Mouse (Mus musculus) kidney, embryonic 14.5 days (tissue): ENCODE data around the gene Sec63. TPM values are rescaled to one million over a fixed set of nuclear protein-coding genes. Genes with fewer than 3 reads are reported as not detected.

ENCODE experiments used
- ATAC-seq: fragments of 200-750 bp; cut with Nextera tagmentation; 2 replicates; pipeline ENCODE4 v1.8.0; 2017; ENCODE audit warnings: moderate number of reproducible peaks, mild to moderate bottlenecking, moderate TSS enrichment, moderate library complexity; ENCODE audit not compliant: low FRiP score, low TSS enrichment
- H3K27ac ChIP-seq: fragments of 300-500 bp; sonication (generic); 2 replicates; pipeline ENCODE4 v1.5.1; 2014; ENCODE audit warnings: low read depth, mild to moderate bottlenecking, low read length, moderate library complexity, mixed read lengths
- H3K27me3 ChIP-seq: fragments of 300-500 bp; sonication (generic); 2 replicates; pipeline ENCODE4 v1.6.1; 2014; ENCODE audit warnings: mild to moderate bottlenecking, low read length; ENCODE audit not compliant: control insufficient read depth, insufficient read depth
- H3K36me3 ChIP-seq: fragments of 300-500 bp; sonication (generic); 2 replicates; pipeline ENCODE4 v1.6.1; 2014; ENCODE audit warnings: low read length, mixed read lengths; ENCODE audit not compliant: control insufficient read depth, insufficient read depth
- H3K4me1 ChIP-seq: fragments of 300-500 bp; sonication (generic); 2 replicates; pipeline ENCODE4 v1.6.1; 2014; ENCODE audit warnings: low read length, mixed read lengths; ENCODE audit not compliant: control insufficient read depth, insufficient read depth
- H3K4me2 ChIP-seq: fragments of 300-500 bp; sonication (generic); replicated peaks from 2 replicates; pipeline ENCODE4 v1.6.1; 2014; ENCODE audit warnings: low read depth, mild to moderate bottlenecking, low read length
- H3K4me3 ChIP-seq: fragments of 300-500 bp; sonication (generic); 2 replicates; pipeline ENCODE4 v1.5.1; 2014; ENCODE audit warnings: mild to moderate bottlenecking, low read length
- H3K9ac ChIP-seq: fragments of 300-500 bp; sonication (generic); 2 replicates; pipeline ENCODE4 v1.6.1; 2014; ENCODE audit warnings: low read depth, mild to moderate bottlenecking, low read length, moderate library complexity
- H3K9me3 ChIP-seq: fragments of 300-500 bp; sonication (generic); 2 replicates; pipeline ENCODE4 v1.6.1; 2016; ENCODE audit warnings: low read length; ENCODE audit not compliant: control insufficient read depth
- WGBS: fragments of 180-500 bp; shearing (Covaris S2); extraction: QIAGEN DNeasy Blood & Tissue Kit; methylation state at CpG from one replicate; pipeline ENCODE4 v1.1.7; 2014; 5-methylcytosine and 5-hydroxymethylcytosine counted together
- polyA plus RNA-seq: library from polyadenylated mRNA; unstranded; fragments of >200 nt; fragmentation: Nextera tagmentation; extraction: Ambion mirVana; gene quantifications from 2 replicates; pipeline ENCODE4 v1.2.1, GENCODE M21; 2014

Sec63 gene
- polyA plus RNA-seq, 1 experiment from 2014 or later = 27.0 TPM

DNA sequence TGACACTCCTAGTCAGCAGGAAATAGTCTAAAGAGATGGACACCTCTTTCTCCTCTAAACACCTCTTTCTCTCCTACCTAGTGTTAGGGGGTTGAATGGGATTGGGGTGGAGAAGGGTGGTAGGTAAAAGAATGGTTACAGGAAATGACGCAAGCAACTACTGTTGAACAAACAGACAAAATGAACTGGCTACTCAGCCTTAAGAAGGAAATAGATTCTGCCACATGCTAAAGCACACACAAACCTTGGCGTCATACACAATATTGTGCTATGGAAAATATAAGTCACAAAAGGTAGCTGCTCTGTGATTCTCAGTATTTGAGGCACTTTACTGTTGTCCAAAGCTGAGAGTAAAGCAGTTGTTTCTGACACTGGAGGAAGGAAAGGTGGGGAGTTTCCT is 77.4 kb downstream of the Sec63 start:
- H3K27ac ChIP-seq = no peak overlapping the region
- H3K36me3 ChIP-seq = peaks cover 20% of the 10 kb centered on the region
- no peaks in the 10 kb centered on the region; the same call in 1 of the 2 replicates for H3K9me3 ChIP-seq
- H3K27me3 ChIP-seq = no peaks in the 10 kb centered on the region
- no peaks in the 10 kb centered on the region for H3K4me1 ChIP-seq
- H3K9ac ChIP-seq = no peak overlapping the region
- no peak overlapping the region for H3K4me2 ChIP-seq
- no peak for ATAC-seq
- WGBS = 93% methylated on average over 2 of the region's 2 CpGs
- H3K4me3 ChIP-seq = no peak overlapping the region

DNA sequence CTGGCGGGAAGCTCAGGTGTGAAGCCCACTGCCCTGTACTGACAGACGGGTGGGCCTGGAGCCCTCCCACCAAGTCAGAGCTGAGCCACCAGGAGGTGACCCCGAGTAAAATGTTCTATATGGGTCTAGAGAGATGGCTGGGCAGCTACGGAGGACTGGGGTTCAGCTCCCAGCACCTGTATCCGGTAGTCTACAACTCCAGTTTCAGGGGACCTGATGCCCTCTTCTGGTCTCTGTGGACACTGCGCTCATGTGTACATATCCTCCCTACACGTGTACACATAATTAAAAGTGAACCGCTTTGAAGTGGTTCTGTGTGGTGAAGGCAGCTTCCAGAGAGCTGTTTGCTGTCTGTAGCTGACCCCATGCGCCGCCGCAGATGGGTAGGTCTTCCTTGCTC is 78.7 kb downstream of the Sec63 start:
- ATAC-seq = no peak
- H3K4me2 ChIP-seq = no peak overlapping the region
- no peaks in the 10 kb centered on the region for H3K4me1 ChIP-seq
- H3K9me3 ChIP-seq = no peaks in the 10 kb centered on the region; the same call in 1 of the 2 replicates
- no peak overlapping the region for H3K27ac ChIP-seq
- 91% methylated on average over 11 of the region's 11 CpGs for WGBS
- no peak overlapping the region for H3K4me3 ChIP-seq
- no peaks in the 10 kb centered on the region for H3K27me3 ChIP-seq
- H3K36me3 ChIP-seq = peaks cover 7% of the 10 kb centered on the region; the same call in 1 of the 2 replicates
- H3K9ac ChIP-seq = no peak overlapping the region

DNA sequence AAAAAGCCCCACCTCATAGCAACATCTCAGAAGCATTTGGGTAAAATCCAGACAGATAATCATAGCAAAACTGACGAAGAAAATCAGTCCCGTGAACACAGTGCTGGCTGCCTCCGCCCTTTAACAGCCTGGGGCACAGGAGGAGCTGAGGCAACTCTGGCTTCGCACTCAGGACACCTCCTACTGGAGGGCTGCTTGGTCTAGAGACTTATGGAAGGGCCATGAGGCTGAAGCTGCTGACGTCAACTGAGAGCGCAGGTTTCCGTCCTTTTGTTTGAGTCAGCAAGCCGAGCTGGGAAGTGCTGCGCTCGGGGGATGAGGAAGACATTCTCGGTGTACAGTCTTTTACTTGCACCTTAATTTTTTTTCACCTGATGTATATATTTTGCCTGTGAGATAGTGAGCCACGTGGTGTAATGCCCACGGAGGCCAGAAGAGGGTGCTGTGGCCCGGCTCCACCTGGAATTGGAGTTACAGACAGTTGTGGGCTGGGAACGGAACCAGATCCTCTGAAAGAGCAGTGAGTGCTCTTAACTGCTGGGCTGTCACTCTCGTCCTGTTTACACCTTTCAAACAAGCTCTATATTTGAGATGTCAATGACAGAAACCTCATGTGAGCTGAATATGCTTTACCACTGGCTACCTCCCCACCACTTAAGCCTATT is 80.4 kb downstream of the Sec63 start:
- H3K36me3 ChIP-seq = no peaks in the 10 kb centered on the region; the same call in 1 of the 2 replicates
- no peak overlapping the region for H3K27ac ChIP-seq
- no peak overlapping the region for H3K9ac ChIP-seq
- no peak overlapping the region for H3K4me2 ChIP-seq
- no peak for ATAC-seq
- H3K9me3 ChIP-seq = no peaks in the 10 kb centered on the region; the same call in 1 of the 2 replicates
- WGBS = 68% methylated on average over 16 of the region's 16 CpGs
- no peaks in the 10 kb centered on the region for H3K27me3 ChIP-seq
- H3K4me1 ChIP-seq = no peaks in the 10 kb centered on the region
- H3K4me3 ChIP-seq = no peak overlapping the region

DNA sequence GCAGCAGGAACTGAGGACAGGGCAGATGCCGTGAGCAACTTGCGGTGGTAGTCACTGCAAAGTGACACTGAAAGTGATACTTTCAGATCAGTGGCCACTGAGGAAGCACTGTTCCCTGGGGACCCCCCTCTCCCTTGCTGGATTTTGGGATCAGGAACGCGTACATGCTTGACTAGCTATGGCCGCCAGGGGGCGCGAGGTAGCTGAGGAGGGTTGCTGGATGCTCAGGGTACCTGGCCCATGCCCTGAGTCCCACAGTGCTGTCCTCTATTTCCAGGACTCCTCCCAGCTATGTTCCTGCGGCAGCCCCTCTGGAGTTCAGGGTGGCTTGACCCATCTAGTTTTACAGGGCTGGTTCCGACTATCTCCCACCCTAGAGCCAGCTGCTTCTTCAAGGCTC is 81.1 kb downstream of the Sec63 start:
- WGBS = 8% methylated on average over 9 of the region's 9 CpGs
- H3K27me3 ChIP-seq = no peaks in the 10 kb centered on the region
- H3K4me3 ChIP-seq = no peak overlapping the region
- peak; percentile 77 for ATAC-seq
- no peak overlapping the region for H3K27ac ChIP-seq
- no peaks in the 10 kb centered on the region; the same call in 1 of the 2 replicates for H3K9me3 ChIP-seq
- H3K4me1 ChIP-seq = no peaks in the 10 kb centered on the region
- H3K9ac ChIP-seq = no peak overlapping the region
- H3K36me3 ChIP-seq = no peaks in the 10 kb centered on the region
- H3K4me2 ChIP-seq = no peak overlapping the region

- no peak overlapping the region for H3K27ac ChIP-seq
- WGBS = 63% methylated on average over 1 of the region's 1 CpGs
- no peaks in the 10 kb centered on the region; the same call in 1 of the 2 replicates for H3K9me3 ChIP-seq
These were observed 82.1 kb downstream of the Sec63 start for GRCm38 (mm10) chr10:42843416-42843815.

GRCm38 (mm10) chr10:42845480-42845879 is 84.2 kb downstream of the Sec63 start:
- Histone ChIP-seq H3K36me3 (no peaks in the 10 kb centered on the region), H3K27ac (no peak overlapping the region), H3K9ac (no peak overlapping the region), H3K4me3 (no peak overlapping the region), H3K4me1 (no peaks in the 10 kb centered on the region), H3K9me3 (no peaks in the 10 kb centered on the region), H3K4me2 (no peak overlapping the region), H3K27me3 (no peaks in the 10 kb centered on the region)
- ATAC-seq = no peak
- 42% methylated on average over 1 of the region's 1 CpGs for WGBS

More at GRCm38 (mm10) chr10:42843416-42843815, 82.1 kb downstream of the Sec63 start:
- H3K4me3 ChIP-seq = no peak overlapping the region
- no peak for ATAC-seq
- H3K4me1 ChIP-seq = no peaks in the 10 kb centered on the region
- no peak overlapping the region for H3K4me2 ChIP-seq
- H3K27me3 ChIP-seq = no peaks in the 10 kb centered on the region
- H3K9ac ChIP-seq = no peak overlapping the region
- no peaks in the 10 kb centered on the region for H3K36me3 ChIP-seq

DNA sequence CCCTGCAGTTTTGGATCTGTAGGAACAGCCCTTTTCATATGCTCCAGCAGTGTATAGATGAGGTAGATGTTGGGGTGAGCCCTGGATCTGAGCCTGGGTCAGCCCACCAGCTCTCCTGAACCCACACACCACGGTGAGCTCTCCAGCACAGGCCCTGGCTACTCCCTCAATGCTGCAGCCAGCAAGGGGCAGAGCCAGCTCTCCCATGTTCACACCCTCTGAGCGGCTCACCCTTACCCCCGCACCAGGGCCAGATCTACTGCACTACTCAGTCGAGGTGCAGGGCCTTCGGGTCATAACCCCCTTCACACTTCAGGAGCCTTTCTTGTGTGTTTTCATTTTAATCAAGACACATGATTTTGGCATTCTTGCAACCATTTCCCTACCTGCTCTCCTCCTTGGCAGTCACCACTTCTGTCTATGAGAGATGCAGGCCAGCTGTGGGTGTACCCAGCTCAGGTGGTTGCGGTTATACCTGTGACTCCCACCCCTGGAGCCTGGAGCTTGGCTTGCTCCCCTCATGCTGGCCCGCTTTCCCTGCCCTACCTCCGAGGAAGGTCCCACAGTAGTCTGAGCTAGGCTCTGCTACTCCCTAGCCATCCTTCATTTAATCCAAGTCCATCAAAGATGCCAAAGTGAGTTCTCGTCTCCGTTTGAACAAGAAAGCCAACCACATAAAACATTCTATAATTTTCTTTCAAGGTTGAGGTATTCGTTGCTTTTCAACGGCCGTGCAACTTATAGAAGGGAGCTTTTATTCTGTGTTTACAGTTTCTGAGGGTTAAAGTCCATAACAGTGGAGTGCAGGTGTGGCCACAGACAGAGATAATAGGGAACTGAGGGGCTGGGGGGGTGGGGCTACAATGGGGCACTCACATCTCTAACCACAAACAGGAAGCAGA is 87.1 kb downstream of the Sec63 start:
- no peaks in the 10 kb centered on the region for H3K4me1 ChIP-seq
- peaks cover 1% of the 10 kb centered on the region; the same call in 1 of the 2 replicates for H3K9me3 ChIP-seq
- no peak overlapping the region for H3K9ac ChIP-seq
- no peak overlapping the region for H3K4me2 ChIP-seq
- H3K27me3 ChIP-seq = no peaks in the 10 kb centered on the region
- no peak overlapping the region for H3K27ac ChIP-seq
- H3K36me3 ChIP-seq = no peaks in the 10 kb centered on the region
- H3K4me3 ChIP-seq = no peak overlapping the region
- ATAC-seq = no peak
- WGBS = 80% methylated on average over 13 of the region's 13 CpGs

- Histone ChIP-seq H3K27me3 (no peaks in the 10 kb centered on the region), H3K9me3 (peaks cover 4% of the 10 kb centered on the region; the same call in 1 of the 2 replicates), H3K4me1 (no peaks in the 10 kb centered on the region), H3K36me3 (no peaks in the 10 kb centered on the region), H3K4me3 (no peak overlapping the region), H3K9ac (no peak overlapping the region), H3K4me2 (no peak overlapping the region), H3K27ac (no peak overlapping the region)
- ATAC-seq = no peak
- WGBS = 85% methylated on average over 7 of the region's 7 CpGs
These were observed 87.7 kb downstream of the Sec63 start for GRCm38 (mm10) chr10:42849081-42849400.

DNA sequence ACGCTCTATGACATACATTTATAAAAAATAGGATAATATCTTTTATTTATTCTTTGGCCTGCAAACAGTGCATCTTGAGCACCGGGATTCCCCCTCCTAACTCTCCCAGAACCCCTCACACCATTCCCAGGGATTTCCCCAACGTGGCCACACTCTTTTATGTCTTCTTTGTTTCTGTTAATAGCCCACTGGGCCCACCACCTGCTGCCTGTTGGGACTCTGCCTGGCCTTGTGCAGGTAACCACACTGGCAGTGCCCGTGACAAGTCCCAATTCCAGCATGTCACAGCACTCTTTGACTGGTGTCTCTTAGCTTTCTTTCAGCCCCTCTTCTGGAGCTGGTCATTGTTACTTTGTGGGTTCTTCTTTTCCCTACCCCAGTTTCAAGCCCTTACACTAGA is 93.5 kb downstream of the Sec63 start:
- 64% methylated on average over 4 of the region's 4 CpGs for WGBS
- Histone ChIP-seq H3K27me3 (no peaks in the 10 kb centered on the region), H3K27ac (peak overlapping the region; percentile 65; the same call in 1 of the 2 replicates), H3K9ac (no peak overlapping the region), H3K4me3 (no peak overlapping the region), H3K9me3 (peaks cover 4% of the 10 kb centered on the region; the same call in 1 of the 2 replicates), H3K4me1 (peaks cover 11% of the 10 kb centered on the region; the same call in 1 of the 2 replicates), H3K36me3 (no peaks in the 10 kb centered on the region), H3K4me2 (no peak overlapping the region)
- no peak for ATAC-seq
